Mouse (Mus musculus): Measurements from ENCODE around the gene Grik3.

Gene Grik3

DNA sequence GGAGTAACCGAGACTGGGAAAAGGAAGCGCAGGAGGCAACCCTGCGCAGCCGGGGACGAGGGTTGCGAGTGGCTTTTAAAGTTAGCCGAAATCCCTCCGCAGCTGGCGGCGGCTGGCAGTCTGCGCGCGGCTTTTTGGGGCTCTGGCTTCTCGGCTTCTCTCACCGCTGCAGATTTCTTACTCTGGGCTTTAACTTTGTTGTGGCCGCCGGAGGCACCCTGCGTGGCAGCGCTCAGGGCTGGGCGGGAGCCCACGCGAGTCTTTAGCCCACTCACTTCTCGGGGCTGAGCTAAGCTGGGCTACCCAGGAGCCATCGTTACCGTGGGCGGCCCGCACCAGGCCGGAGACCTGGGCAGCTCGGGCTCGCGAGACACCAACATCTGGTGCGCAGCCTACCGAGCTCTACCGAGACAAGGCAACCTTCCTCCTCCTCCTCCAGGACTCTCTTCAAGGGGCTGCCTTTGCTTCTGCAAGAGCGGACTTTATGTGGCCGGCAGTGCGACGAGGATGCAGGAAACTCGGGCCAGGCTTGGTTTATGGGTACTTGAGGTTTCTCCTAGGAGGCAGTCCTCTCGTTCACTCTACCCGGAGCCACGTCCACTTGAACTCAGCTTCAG lies 1.1 kb downstream of the Grik3 start:
- DNase-seq (ENCODE audit: inconsistent ontology term), result no peak

DNA sequence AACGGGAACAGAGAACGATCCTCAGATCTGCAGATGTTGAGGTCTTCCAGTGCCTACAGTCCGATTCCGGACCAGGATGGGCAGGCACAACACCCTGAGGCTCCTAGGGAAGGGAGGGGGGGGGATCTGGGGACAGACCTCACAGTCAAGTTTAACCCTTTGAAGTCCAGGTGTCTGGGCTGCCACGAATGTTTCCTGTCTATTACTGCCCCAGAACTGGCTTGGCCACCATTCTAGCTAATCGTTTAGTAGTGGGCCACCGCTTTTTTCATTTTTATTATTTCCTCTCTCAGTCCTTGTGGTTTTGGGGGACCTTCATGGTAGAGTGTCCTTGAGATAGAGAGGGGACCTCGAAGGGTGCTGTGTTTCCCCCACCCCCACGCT lies 1.6 kb downstream of the Grik3 start:
- DNase-seq (ENCODE audit: inconsistent ontology term), result no peak

DNA sequence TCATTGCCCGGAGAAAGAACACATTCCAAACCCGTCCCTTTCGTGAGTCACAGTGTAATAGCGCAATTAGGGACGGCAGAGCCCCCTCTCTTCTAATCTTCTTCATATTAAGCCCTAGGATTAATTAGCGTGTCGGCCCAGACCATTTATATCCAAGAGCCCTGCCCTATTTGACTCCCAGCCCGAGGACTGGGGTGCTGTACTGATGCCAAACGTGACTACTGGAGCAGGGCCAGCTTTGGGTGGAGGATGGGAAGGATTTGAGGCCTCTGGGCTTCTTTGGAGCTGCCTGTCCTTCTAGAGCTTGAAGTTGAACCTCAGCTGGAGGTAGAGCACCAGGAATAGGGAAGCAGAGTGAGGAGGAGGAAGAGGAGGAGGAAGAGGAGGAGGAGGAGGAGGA lies 2.2 kb downstream of the Grik3 start:
- DNase-seq (ENCODE audit: inconsistent ontology term), result no peak

DNA sequence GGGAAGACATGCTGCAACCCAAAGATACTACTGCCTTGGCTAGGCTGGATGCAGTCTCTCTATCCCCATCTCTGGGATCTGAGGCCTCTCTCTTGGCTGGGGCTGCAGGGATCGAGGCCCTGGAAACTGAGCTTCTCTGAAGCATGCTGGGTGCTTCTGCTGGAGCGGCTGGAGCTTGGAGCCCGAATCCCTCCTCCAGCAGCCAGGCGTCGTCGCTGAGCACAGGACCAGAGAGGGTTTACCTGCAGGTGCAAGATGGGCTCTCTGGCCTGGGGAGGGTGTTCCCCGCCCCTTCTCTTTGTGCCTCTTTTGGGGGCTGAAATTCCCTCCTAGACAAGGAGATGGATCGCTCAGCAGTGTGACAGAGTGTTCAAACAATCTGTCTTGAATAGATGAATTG lies 2.6 kb downstream of the Grik3 start:
- no peak for DNase-seq (ENCODE audit: inconsistent ontology term)

DNA sequence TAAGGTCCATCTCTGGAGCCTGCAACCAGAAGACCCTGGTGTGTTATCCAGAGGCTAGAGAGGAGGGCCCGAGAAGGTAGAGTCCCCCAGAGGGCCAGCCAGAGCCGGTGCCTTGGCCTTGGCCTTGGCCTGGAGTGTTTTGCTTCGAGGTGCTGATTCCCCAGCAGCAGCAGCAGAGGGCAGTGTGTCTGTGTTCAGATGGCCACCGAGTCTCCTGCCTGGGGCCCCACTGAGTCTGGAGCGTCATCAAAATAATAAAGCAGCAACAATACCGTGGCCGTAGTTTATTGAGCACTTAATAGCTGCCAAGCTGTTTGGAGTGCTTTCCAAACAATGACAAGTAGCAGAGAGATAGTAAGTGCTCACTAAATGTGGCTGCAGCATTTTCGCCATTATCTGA lies 5.0 kb downstream of the Grik3 start:
- no peak for DNase-seq (ENCODE audit: inconsistent ontology term)

DNA sequence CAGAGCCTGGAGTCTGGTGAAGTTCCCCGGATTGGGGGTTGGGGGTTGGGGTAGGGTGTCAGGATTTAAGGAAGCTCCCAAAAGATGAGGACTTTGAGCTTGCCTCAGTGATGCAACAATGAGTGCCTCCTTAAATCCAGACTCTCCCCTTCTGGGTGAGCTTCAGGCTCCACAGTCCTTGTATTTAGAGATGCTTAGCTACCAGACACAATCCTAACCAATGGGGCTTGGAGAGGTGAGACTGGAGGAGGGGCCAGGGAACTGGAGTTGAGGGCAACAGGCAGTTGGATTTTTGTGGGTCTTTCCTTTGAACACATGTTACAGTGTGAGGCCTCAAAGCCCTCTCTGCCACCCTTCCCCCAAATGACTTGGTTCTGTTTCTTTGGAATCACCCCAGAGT lies 6.5 kb downstream of the Grik3 start:
- no peak for DNase-seq (ENCODE audit: inconsistent ontology term)

DNA sequence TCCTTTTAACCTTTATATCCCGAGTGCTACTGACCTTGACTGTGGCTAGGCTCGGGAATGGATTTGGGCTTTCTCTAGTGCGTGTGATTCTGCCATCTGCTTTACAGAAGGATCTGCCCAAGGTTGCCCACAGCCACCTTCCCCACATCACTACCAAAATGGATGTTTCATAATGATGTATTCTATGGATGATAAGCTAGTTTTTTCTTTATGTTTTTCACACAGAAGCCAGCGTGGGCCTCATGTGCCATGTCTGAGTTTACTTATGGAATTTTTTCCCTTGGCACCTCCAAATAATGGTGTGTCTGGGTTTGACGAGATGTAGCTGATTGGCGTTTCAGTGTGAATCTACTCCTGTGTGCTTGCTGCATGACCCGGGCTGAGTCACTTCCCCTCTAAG lies 7.0 kb downstream of the Grik3 start:
- no peak for DNase-seq (ENCODE audit: inconsistent ontology term)

DNA sequence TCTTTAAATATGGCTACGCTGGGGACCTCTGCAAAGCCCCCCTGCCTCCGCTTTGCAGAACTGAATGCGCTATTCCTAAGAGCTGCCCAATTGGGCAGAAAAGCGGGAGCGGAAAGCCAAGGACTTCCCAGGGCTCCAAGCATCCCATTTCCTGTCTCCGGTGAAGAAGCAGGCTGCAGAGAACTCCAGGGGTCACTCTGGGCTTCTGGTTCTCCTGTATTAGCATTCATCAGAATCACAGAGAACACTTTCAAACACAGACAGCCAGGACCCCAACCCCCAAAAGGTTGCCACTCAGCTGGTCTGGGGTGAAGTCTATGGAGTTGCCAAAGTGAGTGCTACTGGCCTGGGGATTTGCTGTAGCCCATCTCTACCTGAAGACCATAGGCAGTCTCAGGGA lies 8.4 kb downstream of the Grik3 start:
- no peak for DNase-seq (ENCODE audit: inconsistent ontology term)

DNA sequence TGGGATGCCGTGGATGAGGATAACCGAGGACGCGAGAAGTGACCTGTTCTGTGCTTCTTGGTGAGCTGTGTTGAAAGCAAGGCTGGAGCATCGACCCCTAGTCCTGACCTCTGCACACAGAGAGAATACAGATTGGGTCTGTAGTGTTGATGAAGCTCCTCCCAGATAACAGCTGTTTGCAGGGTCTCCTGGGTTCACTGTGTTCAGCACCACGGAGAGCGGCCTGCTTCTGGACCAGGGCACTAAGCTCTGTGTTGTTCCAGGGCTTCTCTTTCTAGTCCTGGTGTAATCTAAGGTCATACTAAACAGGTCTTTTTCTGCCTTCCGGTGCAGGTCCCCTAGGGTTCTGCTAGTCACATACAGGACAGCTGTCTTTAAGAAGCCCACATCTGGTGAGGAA lies 12.4 kb downstream of the Grik3 start:
- peak; percentile 25 for DNase-seq (ENCODE audit: inconsistent ontology term)

DNA sequence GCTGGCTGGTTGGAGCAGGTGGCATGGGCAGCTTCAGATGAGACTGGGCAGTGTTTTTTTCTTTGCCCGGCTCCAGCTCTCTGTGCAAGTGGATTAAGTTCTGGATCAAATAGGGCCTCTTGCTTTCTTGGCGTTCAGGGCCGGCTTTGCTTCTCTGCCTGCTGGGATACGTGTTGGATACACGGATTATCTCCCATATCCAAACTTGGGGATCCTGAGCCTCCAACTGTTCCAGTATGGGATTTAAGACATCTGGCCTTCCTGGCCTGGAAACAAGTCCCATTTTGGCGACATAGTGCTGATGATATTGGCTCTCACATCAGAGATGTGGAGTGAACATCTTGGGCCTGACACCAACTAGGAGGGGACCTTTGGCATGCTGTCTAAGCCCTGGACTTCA lies 21.9 kb downstream of the Grik3 start:
- no peak for DNase-seq (ENCODE audit: inconsistent ontology term)

DNA sequence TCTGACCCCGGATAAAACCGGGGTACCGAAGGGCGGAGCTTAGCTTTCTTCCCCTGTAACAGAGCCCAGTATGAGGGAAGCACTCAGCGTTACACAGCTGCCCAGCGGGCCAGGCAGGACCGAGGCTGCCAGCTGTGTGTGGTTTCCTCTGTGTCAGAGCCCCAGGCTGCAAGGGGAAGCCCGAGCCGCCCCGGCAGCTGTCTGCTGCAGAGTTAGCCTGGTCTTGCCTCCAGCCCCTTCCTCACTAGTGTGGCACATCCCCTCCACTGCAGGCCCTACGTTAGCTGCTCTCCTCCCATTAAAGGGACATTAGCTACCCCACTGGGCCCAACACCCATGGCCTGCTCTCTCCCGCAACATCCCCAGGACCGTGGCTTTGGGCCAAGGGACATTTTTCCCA lies 25.1 kb downstream of the Grik3 start:
- peak; percentile 15 for DNase-seq (ENCODE audit: inconsistent ontology term)

DNA sequence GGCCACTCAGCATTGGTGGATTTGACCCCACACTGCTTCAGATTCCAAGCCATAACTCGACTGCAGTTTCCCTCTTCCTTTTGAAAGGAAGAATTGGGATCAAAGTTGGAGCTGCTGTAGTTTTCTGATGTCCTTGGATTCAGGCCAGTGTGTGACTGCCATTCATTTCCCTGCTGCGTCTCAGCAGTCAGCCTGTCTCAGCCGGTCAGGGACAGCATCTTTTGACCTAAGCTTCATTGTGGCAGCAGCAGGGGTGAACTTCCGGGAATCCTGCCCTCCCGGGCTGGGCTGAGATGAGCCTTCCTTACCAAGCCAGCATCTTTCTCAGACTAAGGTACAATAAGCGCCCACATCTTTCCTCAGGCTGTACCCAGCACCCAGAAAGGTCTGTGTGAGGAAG lies 26.1 kb downstream of the Grik3 start:
- DNase-seq (ENCODE audit: inconsistent ontology term), result no peak

DNA sequence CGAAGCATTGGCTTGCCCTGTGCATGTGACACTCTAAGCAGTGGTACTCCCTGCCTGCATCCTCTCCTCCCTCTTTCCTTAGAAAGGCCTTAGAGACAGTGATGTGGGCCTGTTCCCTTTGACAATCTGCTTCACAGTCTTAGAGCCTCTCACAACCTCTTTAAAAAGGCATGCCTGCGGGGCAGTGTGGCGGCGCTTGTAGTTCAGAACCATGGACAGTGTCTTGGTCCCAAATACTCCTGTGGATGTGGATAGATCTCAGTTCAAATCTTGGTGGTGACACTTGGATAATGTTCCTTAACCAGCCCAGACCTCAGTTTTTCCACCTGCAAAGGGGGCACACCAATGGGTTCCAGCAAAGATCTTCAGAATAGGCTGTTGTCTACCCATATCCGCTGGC lies 28.4 kb downstream of the Grik3 start:
- no peak for DNase-seq (ENCODE audit: inconsistent ontology term)

DNA sequence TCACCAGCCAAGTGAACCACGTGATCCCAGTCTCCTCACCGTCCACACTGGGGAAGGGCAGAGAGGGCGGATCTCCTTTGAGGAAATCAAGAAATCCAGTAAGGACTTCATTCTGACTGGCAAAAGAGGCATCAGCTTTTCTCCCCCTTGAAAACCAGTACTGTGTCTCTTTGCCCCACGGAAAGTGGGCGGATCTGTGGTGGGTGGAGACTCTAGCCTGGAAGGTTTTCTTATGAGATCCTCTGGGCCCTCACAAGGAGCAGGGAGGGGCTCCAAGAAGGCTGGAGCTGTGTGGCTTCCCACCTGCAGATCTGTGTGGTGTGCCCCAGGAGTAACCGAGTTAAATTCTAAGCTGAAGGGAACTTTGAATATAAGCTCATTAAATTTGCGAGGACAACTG lies 32.4 kb downstream of the Grik3 start:
- no peak for DNase-seq (ENCODE audit: inconsistent ontology term)

DNA sequence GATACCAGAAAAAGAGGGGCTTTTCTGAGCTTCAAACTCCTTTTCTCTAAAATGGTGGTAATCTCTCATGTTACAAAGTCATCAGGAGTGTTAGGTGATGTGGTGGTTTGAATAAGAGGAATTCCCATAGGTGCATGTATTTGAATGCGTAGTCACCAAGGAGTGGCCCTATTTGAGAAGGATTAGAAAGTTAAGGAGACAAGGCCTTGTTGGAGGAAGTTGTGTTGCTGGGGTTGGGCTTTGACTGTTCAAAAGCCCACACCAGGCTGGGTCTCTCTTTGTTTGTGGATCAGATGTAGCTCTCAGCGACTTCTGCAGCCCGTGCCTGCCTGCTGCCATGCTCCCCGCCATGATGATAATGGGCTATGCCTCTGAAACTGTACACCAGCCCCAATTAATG lies 34.8 kb downstream of the Grik3 start:
- no peak for DNase-seq (ENCODE audit: inconsistent ontology term)

DNA sequence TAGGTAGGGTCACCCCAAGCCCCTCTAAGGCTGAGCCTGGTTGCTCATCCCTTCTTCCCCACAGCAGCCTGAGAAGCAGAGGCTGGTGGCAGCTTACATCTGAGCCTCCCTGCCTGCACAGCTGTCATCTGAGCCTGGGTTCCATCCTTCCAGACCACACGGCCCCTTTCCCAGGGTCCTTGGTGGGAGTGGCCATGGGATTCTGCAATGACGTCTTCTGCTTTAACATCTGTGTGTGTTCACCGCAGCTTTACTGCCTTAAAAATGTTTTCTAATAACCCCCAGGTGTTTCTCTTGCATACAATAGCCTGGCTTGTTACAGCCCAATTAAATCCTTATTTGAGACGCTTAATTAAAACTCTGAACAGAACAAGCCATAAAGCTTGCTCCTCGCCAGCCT lies 35.9 kb downstream of the Grik3 start:
- DNase-seq (ENCODE audit: inconsistent ontology term), result no peak

DNA sequence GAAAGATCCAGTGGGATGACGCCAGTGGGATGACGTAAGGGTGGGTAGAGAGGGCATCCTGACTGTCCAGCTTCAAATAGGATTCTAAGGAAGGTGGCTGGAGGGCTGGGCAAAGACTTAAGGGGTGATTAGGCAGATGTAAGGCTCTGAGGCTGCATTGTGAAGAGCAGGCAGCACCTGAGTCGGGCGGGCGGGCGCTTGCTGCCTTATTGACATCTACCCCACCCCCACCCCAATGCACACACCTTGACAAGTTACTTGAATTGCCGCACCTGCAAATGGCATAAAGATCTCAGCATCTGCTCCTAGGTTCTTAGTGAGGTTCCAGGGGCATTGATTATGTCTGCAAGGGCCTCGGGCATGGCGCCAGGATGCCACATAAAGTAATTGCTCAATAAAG lies 43.5 kb downstream of the Grik3 start:
- DNase-seq (ENCODE audit: inconsistent ontology term), result no peak

DNA sequence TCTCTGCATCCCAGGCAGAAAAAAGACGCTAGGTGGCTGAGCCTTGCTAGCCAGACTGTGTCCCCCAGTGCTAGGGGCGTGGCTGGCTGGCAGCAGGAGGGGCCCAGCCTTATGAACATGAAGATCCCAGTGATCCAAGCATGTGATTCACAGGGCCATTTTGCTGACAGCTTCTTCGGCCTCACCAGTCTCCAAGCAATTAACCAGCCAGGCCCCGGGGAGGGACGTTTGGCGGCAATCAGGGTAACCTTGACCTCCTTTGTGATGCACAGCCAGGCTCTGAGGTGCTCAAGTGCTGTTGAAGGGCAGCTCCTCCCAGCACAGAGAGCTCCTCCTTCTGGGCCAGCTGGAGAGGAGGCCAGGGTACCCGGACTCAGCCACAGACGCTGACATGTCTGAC lies 43.9 kb downstream of the Grik3 start:
- no peak for DNase-seq (ENCODE audit: inconsistent ontology term)

DNA sequence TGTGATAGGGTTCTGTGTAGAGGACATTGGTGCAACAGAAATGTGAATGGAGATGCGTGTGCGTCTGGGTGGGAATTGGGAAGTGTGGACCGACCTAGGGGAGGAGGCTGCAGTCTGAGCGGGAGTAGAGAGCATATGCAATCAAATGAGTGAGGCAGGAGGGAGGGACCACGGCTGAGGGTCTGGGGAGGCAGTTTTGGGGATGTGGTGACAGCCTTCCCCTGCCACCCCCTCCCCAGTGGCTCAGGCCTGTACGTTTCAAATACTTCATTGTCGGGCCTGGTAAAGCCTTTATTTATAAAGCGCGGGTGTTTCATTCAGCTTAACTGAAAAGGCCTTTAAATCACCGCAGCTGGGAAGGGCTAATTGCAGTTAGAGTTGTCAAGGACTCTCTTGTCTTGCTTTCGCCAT lies 44.5 kb downstream of the Grik3 start:
- DNase-seq (ENCODE audit: inconsistent ontology term), result no peak

DNA sequence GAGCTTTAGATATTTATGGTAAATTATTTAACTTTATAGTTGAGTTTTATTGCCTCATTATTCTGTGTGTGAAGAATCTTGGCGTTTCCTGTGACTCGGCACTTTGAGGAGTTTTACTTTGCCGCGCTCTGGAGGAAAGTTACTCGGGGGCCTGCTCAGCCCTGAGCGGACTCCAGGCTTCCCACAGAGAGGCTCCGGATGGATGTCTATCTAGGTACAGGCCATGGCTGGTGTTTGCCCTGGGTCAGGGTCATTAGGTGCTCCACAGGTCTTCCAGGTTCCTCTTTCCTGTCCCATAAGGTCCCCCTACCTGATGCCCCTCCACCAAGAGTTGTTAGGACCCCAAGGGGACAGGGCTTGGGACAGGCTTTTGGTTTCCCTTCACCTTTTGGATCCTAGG lies 45.0 kb downstream of the Grik3 start:
- no peak for DNase-seq (ENCODE audit: inconsistent ontology term)

DNA sequence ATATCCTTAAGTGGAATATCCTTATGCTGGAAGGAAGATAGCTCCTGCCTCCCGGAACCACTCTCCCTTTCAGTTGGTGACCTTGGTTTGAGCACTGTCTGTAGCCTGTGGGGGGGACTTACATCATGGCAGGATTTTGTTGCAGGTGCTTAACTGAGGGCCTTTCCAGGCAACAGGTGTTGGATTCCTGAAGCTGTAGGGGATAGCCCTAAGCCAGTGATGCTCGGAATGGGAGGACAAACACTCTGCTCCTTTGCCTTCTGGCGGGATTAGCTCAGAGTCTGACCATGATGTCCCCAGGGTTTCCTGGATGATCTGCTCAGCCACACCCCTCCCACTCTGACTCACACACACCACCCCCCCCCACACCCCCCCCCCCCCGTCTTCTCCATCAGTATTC lies 45.5 kb downstream of the Grik3 start:
- DNase-seq (ENCODE audit: inconsistent ontology term), result no peak

DNA sequence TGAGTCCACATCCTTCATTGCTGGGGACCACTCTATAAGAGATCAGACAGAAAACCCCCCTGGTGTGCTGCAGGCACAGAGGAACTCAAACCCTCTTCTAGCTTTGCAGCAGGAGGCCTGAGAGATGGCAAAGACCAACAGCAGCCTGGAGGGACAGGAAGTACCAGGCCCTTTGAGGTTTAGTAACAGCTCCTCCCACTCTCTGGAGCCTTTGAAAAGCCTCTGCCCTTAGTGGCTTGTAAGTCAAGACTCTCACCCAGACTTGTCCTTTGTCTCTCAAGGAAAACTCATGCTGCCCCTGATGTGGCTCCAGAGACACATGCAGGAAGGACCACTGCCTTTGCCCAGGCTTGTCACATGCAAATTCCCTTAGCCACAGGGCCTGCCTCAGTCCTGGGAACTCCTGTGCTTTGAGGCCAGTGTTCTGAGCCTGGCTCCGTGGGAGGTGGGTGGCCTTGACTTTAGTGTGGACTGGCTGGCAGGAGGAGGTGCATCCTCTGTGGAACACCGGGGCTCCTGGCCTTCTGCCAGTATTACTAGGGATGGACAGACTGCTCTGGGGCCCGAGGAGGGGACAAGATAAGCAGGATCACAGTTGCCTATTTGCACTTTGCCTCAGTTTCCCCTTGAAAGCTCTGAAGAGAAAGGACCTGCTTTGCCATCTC lies 47.9 kb downstream of the Grik3 start:
- no peak for DNase-seq (ENCODE audit: inconsistent ontology term)

DNA sequence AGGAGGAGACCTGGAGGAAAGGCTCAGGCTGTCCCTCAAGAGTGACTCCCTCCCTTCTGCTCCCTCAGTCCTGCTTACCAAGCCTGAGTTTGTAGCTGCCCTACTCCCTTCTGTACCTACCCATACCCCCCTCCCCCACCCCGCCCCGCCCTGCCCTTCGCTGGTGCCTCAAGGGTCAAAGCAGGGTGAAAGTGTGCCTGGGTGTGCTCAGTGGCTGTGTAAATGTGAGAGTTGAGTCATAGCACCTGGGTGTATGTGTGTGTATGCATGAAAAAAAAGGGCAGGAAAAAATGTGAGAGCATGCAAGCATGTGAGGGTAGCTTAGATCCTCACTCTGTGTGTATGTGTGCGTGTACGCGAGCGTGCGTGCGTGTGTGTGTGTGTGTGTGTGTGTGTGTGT lies 49.1 kb downstream of the Grik3 start:
- no peak for DNase-seq (ENCODE audit: inconsistent ontology term)

DNA sequence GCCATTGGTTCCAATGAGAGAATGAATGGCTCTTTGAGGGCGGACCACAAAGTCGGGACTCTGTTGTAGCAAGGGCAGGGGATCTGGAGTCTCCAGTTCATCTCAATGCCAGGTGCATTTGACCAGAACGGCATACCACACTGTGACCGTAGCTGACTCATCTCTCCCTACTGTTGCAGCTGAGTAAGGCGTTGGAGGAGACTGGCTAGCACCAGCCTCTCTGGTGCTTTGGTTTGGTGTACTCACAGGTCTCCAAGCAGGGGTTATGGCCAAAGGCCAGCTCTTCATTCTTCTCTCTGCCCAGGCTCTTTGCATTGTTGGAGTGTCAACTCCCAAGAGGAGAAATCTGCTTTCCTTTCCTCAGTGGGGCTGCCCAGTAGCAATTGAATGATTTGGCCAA lies 52.7 kb downstream of the Grik3 start:
- peak; percentile 90 for DNase-seq (ENCODE audit: inconsistent ontology term)

All from Muller cell, postnatal 12 days (primary cell).